Mouse (Mus musculus) cortical plate, adult 2 months (tissue): ENCODE data around the gene Gtf3c2. TPM values are rescaled to one million over a fixed set of nuclear protein-coding genes. Genes with fewer than 3 reads are reported as not detected.

Source experiments
- H3K27ac ChIP-seq: fragments of 200-500 bp; 2 replicates; pipeline ENCODE4 v1.5.1; 2012; ENCODE audit warnings: low read length, control low read depth, inconsistent platforms; ENCODE audit not compliant: insufficient read depth
- H3K4me1 ChIP-seq: fragments of 200-500 bp; 2 replicates; pipeline ENCODE4 v1.6.1; 2011; ENCODE audit warnings: low read length; ENCODE audit not compliant: control insufficient read depth, insufficient read depth
- H3K4me3 ChIP-seq: fragments of 200-500 bp; 2 replicates; pipeline ENCODE4 v1.5.1; 2011; ENCODE audit warnings: mild to moderate bottlenecking, low read length, control low read depth; ENCODE audit not compliant: insufficient read depth
- CTCF ChIP-seq: fragments of 200-500 bp; IDR thresholded peaks from 2 replicates; pipeline ENCODE4 v1.5.1; 2011; ENCODE audit warnings: mild to moderate bottlenecking, control low read depth, low read length; ENCODE audit not compliant: insufficient read depth; ENCODE audit errors: extremely low read depth
- POLR2A ChIP-seq: fragments of 200-500 bp; IDR thresholded peaks from 2 replicates; pipeline ENCODE4 v1.6.1; 2011; ENCODE audit warnings: mild to moderate bottlenecking, low read length, control low read depth; ENCODE audit not compliant: insufficient read depth; ENCODE audit errors: extremely low read depth
- polyA plus RNA-seq: library from polyadenylated mRNA; depleted of rRNA; stranded (reverse); fragments of >200 nt; gene quantifications from 2 replicates; pipeline ENCODE4 v1.2.3, GENCODE M21; 2012

Gene Gtf3c2
- polyA plus RNA-seq, 1 experiment: 86.8 TPM

DNA sequence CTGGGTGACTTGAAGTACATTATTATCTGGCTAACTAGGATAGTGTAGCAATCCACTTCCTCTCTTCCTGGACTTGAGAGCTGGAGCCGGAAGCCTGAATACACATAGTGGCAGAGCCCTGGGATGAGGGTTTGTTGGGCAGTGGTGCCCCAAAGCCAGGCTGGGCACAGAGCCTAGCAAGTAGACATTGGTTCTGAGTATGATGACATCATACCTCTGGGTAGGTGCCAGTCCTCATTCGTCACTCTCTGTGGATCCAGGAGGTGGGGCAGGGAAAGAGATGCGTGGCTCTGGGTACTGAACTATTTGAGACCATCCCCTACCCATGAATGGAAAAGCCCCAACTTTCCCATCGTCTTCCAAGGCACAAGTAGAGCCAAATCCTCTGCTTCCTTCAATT is 30.2 kb downstream of the Gtf3c2 start:
- Histone ChIP-seq H3K4me3 (no peak overlapping the region), H3K27ac (no peak overlapping the region), H3K4me1 (peaks cover 4% of the 10 kb centered on the region)
- TF ChIP-seq CTCF (no peak), POLR2A (no peak)

GRCm38 (mm10) chr5:31138968-31139425 is 40.9 kb downstream of the Gtf3c2 start:
- no peaks in the 10 kb centered on the region for H3K4me1 ChIP-seq
- no peak overlapping the region for H3K27ac ChIP-seq
- peak overlapping the region; percentile 29; the same call in 1 of the 2 replicates for H3K4me3 ChIP-seq
- TF ChIP-seq CTCF (no peak), POLR2A (no peak)

GRCm38 (mm10) chr5:31138241-31138967 is 41.5 kb downstream of the Gtf3c2 start, which contains the start of gene Ucn:
Ucn (minus strand) TSS chr5:31138829.
- Histone ChIP-seq H3K4me3 (peak within 1 kb of the TSS; percentile 29), H3K4me1 (no peaks in the 10 kb centered on the region), H3K27ac (no peak within 1 kb of the TSS)
- TF ChIP-seq POLR2A: no peak
- TF ChIP-seq CTCF: no peak

GRCm38 (mm10) chr5:31137658-31138057 is 42.3 kb downstream of the Gtf3c2 start:
- TF ChIP-seq POLR2A (no peak), CTCF (no peak)
- peak overlapping the region; percentile 29 for H3K4me3 ChIP-seq
- H3K4me1 ChIP-seq: no peaks in the 10 kb centered on the region
- no peak overlapping the region for H3K27ac ChIP-seq

- TF ChIP-seq POLR2A: no peak
- TF ChIP-seq CTCF: no peak
- H3K27ac ChIP-seq: no peak overlapping the region
- H3K4me1 ChIP-seq: no peaks in the 10 kb centered on the region
- peak overlapping the region; percentile 29; the same call in 1 of the 2 replicates for H3K4me3 ChIP-seq
Measured at GRCm38 (mm10) chr5:31136730-31137424, 43.1 kb downstream of the Gtf3c2 start.

- Histone ChIP-seq H3K4me1 (no peaks in the 10 kb centered on the region), H3K27ac (no peak overlapping the region), H3K4me3 (no peak overlapping the region)
- TF ChIP-seq POLR2A: no peak
- TF ChIP-seq CTCF: 0 out of 2 replicates have a peak, but pooled peaks have one; percentile 6
Measured at GRCm38 (mm10) chr5:31126050-31126449, 53.9 kb downstream of the Gtf3c2 start.

- H3K27ac ChIP-seq: no peak overlapping the region
- TF ChIP-seq POLR2A (no peak), CTCF (no peak)
- no peaks in the 10 kb centered on the region for H3K4me1 ChIP-seq
- no peak overlapping the region for H3K4me3 ChIP-seq
Measured at GRCm38 (mm10) chr5:31123481-31123880, 56.5 kb downstream of the Gtf3c2 start.

DNA sequence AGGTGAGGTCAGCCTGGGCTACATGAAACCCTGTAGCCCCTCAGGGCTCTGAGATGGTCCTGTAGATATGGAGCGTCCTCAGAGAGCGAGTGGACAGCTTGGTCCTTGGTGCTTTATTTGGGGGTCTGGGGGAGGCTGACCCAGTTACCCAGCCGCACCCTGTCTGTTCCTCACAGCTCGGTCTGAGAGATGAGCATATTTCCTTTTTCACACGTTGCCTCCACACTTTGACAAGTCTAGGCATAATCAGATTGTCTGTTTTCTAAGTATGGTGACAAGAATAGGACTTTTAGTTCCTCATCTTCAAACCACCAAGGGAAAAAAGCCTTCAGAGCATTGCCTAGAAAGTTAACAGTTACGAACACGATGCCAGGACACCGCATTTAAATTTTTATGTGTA is 58.8 kb downstream of the Gtf3c2 start:
- Histone ChIP-seq H3K4me3 (no peak overlapping the region), H3K4me1 (no peaks in the 10 kb centered on the region), H3K27ac (no peak overlapping the region)
- TF ChIP-seq CTCF: no peak

- no peak for TF ChIP-seq CTCF
Measured at GRCm38 (mm10) chr5:31116912-31117311, 63.0 kb downstream of the Gtf3c2 start.

GRCm38 (mm10) chr5:31116354-31116753 is 63.6 kb downstream of the Gtf3c2 start, which contains the start of gene Trim54:
Trim54 (plus strand) TSS chr5:31116712.
- TF ChIP-seq POLR2A (no peak), CTCF (no peak)
- Histone ChIP-seq H3K4me1 (no peaks in the 10 kb centered on the region), H3K4me3 (no peak within 1 kb of the TSS), H3K27ac (no peak within 1 kb of the TSS)

More at GRCm38 (mm10) chr5:31116912-31117311, 63.0 kb downstream of the Gtf3c2 start:
- no peak overlapping the region for H3K4me3 ChIP-seq
- H3K27ac ChIP-seq: no peak overlapping the region
- no peaks in the 10 kb centered on the region for H3K4me1 ChIP-seq
